Mouse (Mus musculus): Measurements from ENCODE around the gene Ext2. TPM values are rescaled to one million over a fixed set of nuclear protein-coding genes. Genes with fewer than 3 reads are reported as not detected.
A peak's percentile ranks its signal among the peaks of the same experiment; 100 is the strongest.

The Ext2 gene
- polyA plus RNA-seq, 1 experiment from 2014 or later, result 81.5 TPM

GRCm38 (mm10) chr2:93711460-93711859 lies 110.9 kb downstream of the Ext2 start:
- Histone ChIP-seq H3K4me2 (ENCODE audit: low read depth, low read length) (no peak overlapping the region), H3K9me3 (ENCODE audit: control insufficient read depth, low read length) (no peaks in the 10 kb centered on the region), H3K4me3 (ENCODE audit: low read length) (no peak overlapping the region), H3K27ac (ENCODE audit: low read length) (no peak overlapping the region), H3K27me3 (replicated peaks; ENCODE audit: control insufficient read depth, insufficient read depth, low read length) (no peaks in the 10 kb centered on the region), H3K9ac (ENCODE audit: low read depth, low read length) (no peak overlapping the region), H3K4me1 (ENCODE audit: control insufficient read depth, insufficient read depth, low read length) (no peaks in the 10 kb centered on the region), H3K36me3 (ENCODE audit: control insufficient read depth, insufficient read depth, low read length) (no peaks in the 10 kb centered on the region)
- WGBS, result 74% methylated on average over 3 of the region's 3 CpGs
- ATAC-seq, result no peak

GRCm38 (mm10) chr2:93709696-93710095 lies 112.7 kb downstream of the Ext2 start:
- Histone ChIP-seq H3K4me2 (ENCODE audit: low read depth, low read length) (no peak overlapping the region), H3K4me3 (ENCODE audit: low read length) (no peak overlapping the region), H3K27ac (ENCODE audit: low read length) (no peak overlapping the region), H3K4me1 (ENCODE audit: control insufficient read depth, insufficient read depth, low read length) (no peaks in the 10 kb centered on the region), H3K36me3 (ENCODE audit: control insufficient read depth, insufficient read depth, low read length) (no peaks in the 10 kb centered on the region), H3K9ac (ENCODE audit: low read depth, low read length) (no peak overlapping the region), H3K27me3 (replicated peaks; ENCODE audit: control insufficient read depth, insufficient read depth, low read length) (no peaks in the 10 kb centered on the region), H3K9me3 (ENCODE audit: control insufficient read depth, low read length) (no peaks in the 10 kb centered on the region)
- 82% methylated on average over 3 of the region's 3 CpGs for WGBS
- ATAC-seq, result no peak

GRCm38 (mm10) chr2:93709241-93709640 lies 113.1 kb downstream of the Ext2 start:
- H3K4me2 ChIP-seq (ENCODE audit: low read depth, low read length), result no peak overlapping the region
- no peak overlapping the region for H3K27ac ChIP-seq (ENCODE audit: low read length)
- H3K27me3 ChIP-seq (replicated peaks; ENCODE audit: control insufficient read depth, insufficient read depth, low read length), result no peaks in the 10 kb centered on the region
- no peak for ATAC-seq
- H3K9me3 ChIP-seq (ENCODE audit: control insufficient read depth, low read length), result no peaks in the 10 kb centered on the region
- 93% methylated on average over 6 of the region's 6 CpGs for WGBS
- H3K4me1 ChIP-seq (ENCODE audit: control insufficient read depth, insufficient read depth, low read length), result no peaks in the 10 kb centered on the region
- H3K36me3 ChIP-seq (ENCODE audit: control insufficient read depth, insufficient read depth, low read length), result no peaks in the 10 kb centered on the region
- no peak overlapping the region for H3K9ac ChIP-seq (ENCODE audit: low read depth, low read length)
- no peak overlapping the region for H3K4me3 ChIP-seq (ENCODE audit: low read length)

DNA sequence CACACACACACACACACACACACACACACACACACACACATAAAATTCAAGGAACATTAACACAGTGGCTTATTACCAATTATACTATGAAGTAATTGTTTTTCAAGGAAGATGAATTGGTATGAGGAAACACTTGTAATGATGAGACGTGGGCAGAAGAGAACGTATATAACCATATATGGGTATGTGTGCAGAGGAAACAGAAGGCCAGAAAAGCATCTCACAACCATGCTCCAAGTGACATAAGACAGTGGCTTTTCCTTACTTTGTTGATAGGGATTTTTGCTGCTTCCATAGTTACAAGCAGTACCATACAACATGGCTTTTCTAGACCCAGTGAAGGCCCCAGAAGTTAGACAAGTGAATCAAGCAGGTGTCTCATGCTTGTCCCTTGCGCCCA lies 115.5 kb downstream of the Ext2 start:
- WGBS, result 77% methylated on average over 3 of the region's 3 CpGs
- H3K4me3 ChIP-seq (ENCODE audit: low read length), result no peak overlapping the region
- no peak overlapping the region for H3K9ac ChIP-seq (ENCODE audit: low read depth, low read length)
- no peaks in the 10 kb centered on the region for H3K36me3 ChIP-seq (ENCODE audit: control insufficient read depth, insufficient read depth, low read length)
- ATAC-seq, result no peak
- H3K27ac ChIP-seq (ENCODE audit: low read length), result no peak overlapping the region
- no peaks in the 10 kb centered on the region for H3K9me3 ChIP-seq (ENCODE audit: control insufficient read depth, low read length)
- no peak overlapping the region for H3K4me2 ChIP-seq (ENCODE audit: low read depth, low read length)
- H3K4me1 ChIP-seq (ENCODE audit: control insufficient read depth, insufficient read depth, low read length), result no peaks in the 10 kb centered on the region
- no peaks in the 10 kb centered on the region for H3K27me3 ChIP-seq (replicated peaks; ENCODE audit: control insufficient read depth, insufficient read depth, low read length)

DNA sequence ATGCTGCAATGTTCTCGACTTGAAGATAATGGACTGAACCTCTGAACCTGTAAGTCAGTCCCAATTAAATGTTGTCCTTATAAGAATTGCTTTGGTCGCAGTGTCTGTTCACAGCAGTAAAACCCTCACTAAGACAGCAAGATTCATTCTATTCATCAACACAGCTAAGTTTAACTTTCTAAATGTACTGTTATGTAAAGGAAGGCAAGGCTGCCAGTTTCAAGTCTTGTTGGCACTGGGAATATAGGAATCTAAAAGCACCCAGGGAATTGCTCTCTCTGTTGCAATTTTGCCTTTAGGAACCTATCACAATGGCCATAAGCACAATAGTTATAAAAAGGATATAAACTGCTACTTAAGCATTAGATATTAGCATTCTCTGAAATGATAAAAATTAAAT lies 116.0 kb downstream of the Ext2 start:
- no peak overlapping the region for H3K27ac ChIP-seq (ENCODE audit: low read length)
- H3K9ac ChIP-seq (ENCODE audit: low read depth, low read length), result no peak overlapping the region
- no peaks in the 10 kb centered on the region for H3K27me3 ChIP-seq (replicated peaks; ENCODE audit: control insufficient read depth, insufficient read depth, low read length)
- no peak overlapping the region for H3K4me3 ChIP-seq (ENCODE audit: low read length)
- H3K4me2 ChIP-seq (ENCODE audit: low read depth, low read length), result no peak overlapping the region
- 88% methylated on average over 2 of the region's 2 CpGs for WGBS
- H3K9me3 ChIP-seq (ENCODE audit: control insufficient read depth, low read length), result no peaks in the 10 kb centered on the region
- H3K36me3 ChIP-seq (ENCODE audit: control insufficient read depth, insufficient read depth, low read length), result no peaks in the 10 kb centered on the region
- ATAC-seq, result no peak
- H3K4me1 ChIP-seq (ENCODE audit: control insufficient read depth, insufficient read depth, low read length), result no peaks in the 10 kb centered on the region

DNA sequence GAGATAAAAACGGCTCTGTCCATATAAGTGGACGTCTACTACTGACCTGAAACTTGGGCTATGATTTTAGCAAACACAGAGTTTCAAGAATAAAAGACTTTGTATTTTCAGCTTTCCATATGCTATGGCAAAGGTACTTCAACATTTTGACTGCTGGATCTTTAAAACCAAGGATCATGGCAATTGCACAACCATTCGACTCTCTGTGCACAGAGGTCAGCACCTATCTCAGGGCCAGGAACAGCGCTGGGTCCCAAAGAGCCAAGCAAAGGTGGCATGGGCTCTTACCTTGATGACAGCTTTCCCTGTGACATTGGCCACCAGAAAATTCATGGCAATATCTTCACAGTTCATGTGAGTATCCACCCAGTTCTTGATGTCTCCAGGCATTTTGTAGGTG lies 118.2 kb downstream of the Ext2 start:
- no peak overlapping the region for H3K9ac ChIP-seq (ENCODE audit: low read depth, low read length)
- no peak overlapping the region for H3K4me2 ChIP-seq (ENCODE audit: low read depth, low read length)
- no peak overlapping the region for H3K4me3 ChIP-seq (ENCODE audit: low read length)
- H3K4me1 ChIP-seq (ENCODE audit: control insufficient read depth, insufficient read depth, low read length), result no peaks in the 10 kb centered on the region
- no peaks in the 10 kb centered on the region for H3K36me3 ChIP-seq (ENCODE audit: control insufficient read depth, insufficient read depth, low read length)
- no peak for ATAC-seq
- H3K9me3 ChIP-seq (ENCODE audit: control insufficient read depth, low read length), result no peaks in the 10 kb centered on the region
- H3K27me3 ChIP-seq (replicated peaks; ENCODE audit: control insufficient read depth, insufficient read depth, low read length), result no peaks in the 10 kb centered on the region
- H3K27ac ChIP-seq (ENCODE audit: low read length), result no peak overlapping the region
- 81% methylated on average over 4 of the region's 4 CpGs for WGBS

- no peak for ATAC-seq
- Histone ChIP-seq H3K27ac (ENCODE audit: low read length) (no peak overlapping the region), H3K36me3 (ENCODE audit: control insufficient read depth, insufficient read depth, low read length) (no peaks in the 10 kb centered on the region), H3K9me3 (ENCODE audit: control insufficient read depth, low read length) (no peaks in the 10 kb centered on the region), H3K4me1 (ENCODE audit: control insufficient read depth, insufficient read depth, low read length) (no peaks in the 10 kb centered on the region), H3K4me3 (ENCODE audit: low read length) (no peak overlapping the region), H3K27me3 (replicated peaks; ENCODE audit: control insufficient read depth, insufficient read depth, low read length) (no peaks in the 10 kb centered on the region), H3K4me2 (ENCODE audit: low read depth, low read length) (no peak overlapping the region), H3K9ac (ENCODE audit: low read depth, low read length) (no peak overlapping the region)
- WGBS, result 66% methylated on average over 19 of the region's 19 CpGs
Measured at GRCm38 (mm10) chr2:93702936-93703926, 119.1 kb downstream of the Ext2 start.

GRCm38 (mm10) chr2:93699346-93699745 lies 123.0 kb downstream of the Ext2 start:
- WGBS, result 89% methylated on average over 2 of the region's 2 CpGs
- ATAC-seq, result no peak
- H3K27me3 ChIP-seq (replicated peaks; ENCODE audit: control insufficient read depth, insufficient read depth, low read length), result no peaks in the 10 kb centered on the region
- H3K4me3 ChIP-seq (ENCODE audit: low read length), result no peak overlapping the region
- no peaks in the 10 kb centered on the region for H3K36me3 ChIP-seq (ENCODE audit: control insufficient read depth, insufficient read depth, low read length)
- no peak overlapping the region for H3K9ac ChIP-seq (ENCODE audit: low read depth, low read length)
- no peaks in the 10 kb centered on the region for H3K9me3 ChIP-seq (ENCODE audit: control insufficient read depth, low read length)
- peaks cover 11% of the 10 kb centered on the region for H3K4me1 ChIP-seq (ENCODE audit: control insufficient read depth, insufficient read depth, low read length)
- no peak overlapping the region for H3K27ac ChIP-seq (ENCODE audit: low read length)
- no peak overlapping the region for H3K4me2 ChIP-seq (ENCODE audit: low read depth, low read length)

- Histone ChIP-seq H3K36me3 (ENCODE audit: control insufficient read depth, insufficient read depth, low read length) (no peaks in the 10 kb centered on the region), H3K27me3 (replicated peaks; ENCODE audit: control insufficient read depth, insufficient read depth, low read length) (no peaks in the 10 kb centered on the region), H3K9ac (ENCODE audit: low read depth, low read length) (peak overlapping the region; percentile 8; the same call in 1 of the 2 replicates), H3K4me3 (ENCODE audit: low read length) (no peak overlapping the region), H3K4me2 (ENCODE audit: low read depth, low read length) (no peak overlapping the region), H3K27ac (ENCODE audit: low read length) (no peak overlapping the region), H3K4me1 (ENCODE audit: control insufficient read depth, insufficient read depth, low read length) (peaks cover 11% of the 10 kb centered on the region), H3K9me3 (ENCODE audit: control insufficient read depth, low read length) (no peaks in the 10 kb centered on the region)
- ATAC-seq, result no peak
- 36% methylated on average over 10 of the region's 10 CpGs for WGBS
Measured at GRCm38 (mm10) chr2:93696181-93696641, 126.2 kb downstream of the Ext2 start.
